Mouse (Mus musculus) megakaryocyte, embryonic 14.5 days (primary cell): ENCODE data around the gene Gtpbp3. TPM values are rescaled to one million over a fixed set of nuclear protein-coding genes. Genes with fewer than 3 reads are reported as not detected.

Source experiments
- H3K27me3 ChIP-seq: replicated peaks from 2 replicates; pipeline ENCODE3; 2012; ENCODE audit warnings: inconsistent platforms
- H3K36me3 ChIP-seq: replicated peaks from 2 replicates; pipeline ENCODE3; 2012; ENCODE audit warnings: low read length, inconsistent platforms, mixed read lengths
- H3K4me1 ChIP-seq: 2 replicates; pipeline ENCODE4 v1.6.1; 2012; ENCODE audit warnings: inconsistent platforms
- H3K4me3 ChIP-seq: replicated peaks from 2 replicates; pipeline ENCODE3; 2012; ENCODE audit warnings: moderate library complexity, mild to moderate bottlenecking, inconsistent platforms
- H3K9me3 ChIP-seq: 2 replicates; pipeline ENCODE4 v1.6.1; 2012; ENCODE audit warnings: inconsistent platforms
- FLI1 ChIP-seq: IDR thresholded peaks from 2 replicates; pipeline ENCODE4 v1.6.1; 2012; ENCODE audit warnings: low read length, inconsistent platforms, mixed read lengths
- GATA1 ChIP-seq: IDR thresholded peaks from 3 replicates; pipeline ENCODE4 v1.6.1; 2012; ENCODE audit warnings: mixed read lengths, low read length, inconsistent platforms, borderline replicate concordance
- polyA plus RNA-seq: library from polyadenylated mRNA; stranded (reverse); fragments of >175 nt; gene quantifications from 2 replicates; pipeline ENCODE4 v1.2.3, GENCODE M21; 2012; ENCODE audit warnings: low replicate concordance; ENCODE audit not compliant: insufficient read depth

Gtpbp3 gene
- polyA plus RNA-seq, 1 experiment: 17.4 TPM

GRCm38 (mm10) chr8:71468916-71469315, 19.0 kb upstream of the Gtpbp3 start, which contains the start of gene Dda1:
TSS of gene Dda1 (plus strand) at chr8:71469199.
- Histone ChIP-seq H3K4me3 (peak within 1 kb of the TSS; percentile 96), H3K36me3 (peaks cover 56% of the 10 kb centered on the region), H3K4me1 (peaks cover 56% of the 10 kb centered on the region), H3K27me3 (no peaks in the 10 kb centered on the region), H3K9me3 (no peaks in the 10 kb centered on the region)
- TF ChIP-seq GATA1 (no peak), FLI1 (no peak)

DNA sequence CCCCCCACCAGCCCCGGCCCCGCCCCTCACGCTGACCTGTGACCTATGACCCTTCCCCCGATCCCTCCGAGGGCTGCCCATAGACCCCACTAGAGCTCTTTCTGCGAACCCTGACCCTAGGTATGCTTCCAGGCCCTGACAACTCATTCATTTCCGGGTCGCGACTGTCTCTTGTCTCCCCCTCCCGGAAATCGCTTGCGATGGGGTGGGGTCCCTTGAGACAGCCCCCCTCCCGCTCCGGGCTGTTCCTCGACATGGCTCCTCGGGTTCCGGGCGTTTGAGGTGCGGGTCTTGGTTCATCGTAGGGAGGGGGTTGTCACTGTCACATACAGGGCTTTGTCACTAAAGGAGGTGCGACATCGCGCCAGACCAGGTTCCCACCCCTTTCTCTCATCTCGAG, 18.5 kb upstream of the Gtpbp3 start:
- no peaks in the 10 kb centered on the region for H3K27me3 ChIP-seq
- H3K36me3 ChIP-seq: peaks cover 61% of the 10 kb centered on the region
- H3K9me3 ChIP-seq: no peaks in the 10 kb centered on the region
- H3K4me1 ChIP-seq: peaks cover 51% of the 10 kb centered on the region
- no peak for TF ChIP-seq GATA1
- TF ChIP-seq FLI1: no peak
- peak overlapping the region; percentile 96 for H3K4me3 ChIP-seq

DNA sequence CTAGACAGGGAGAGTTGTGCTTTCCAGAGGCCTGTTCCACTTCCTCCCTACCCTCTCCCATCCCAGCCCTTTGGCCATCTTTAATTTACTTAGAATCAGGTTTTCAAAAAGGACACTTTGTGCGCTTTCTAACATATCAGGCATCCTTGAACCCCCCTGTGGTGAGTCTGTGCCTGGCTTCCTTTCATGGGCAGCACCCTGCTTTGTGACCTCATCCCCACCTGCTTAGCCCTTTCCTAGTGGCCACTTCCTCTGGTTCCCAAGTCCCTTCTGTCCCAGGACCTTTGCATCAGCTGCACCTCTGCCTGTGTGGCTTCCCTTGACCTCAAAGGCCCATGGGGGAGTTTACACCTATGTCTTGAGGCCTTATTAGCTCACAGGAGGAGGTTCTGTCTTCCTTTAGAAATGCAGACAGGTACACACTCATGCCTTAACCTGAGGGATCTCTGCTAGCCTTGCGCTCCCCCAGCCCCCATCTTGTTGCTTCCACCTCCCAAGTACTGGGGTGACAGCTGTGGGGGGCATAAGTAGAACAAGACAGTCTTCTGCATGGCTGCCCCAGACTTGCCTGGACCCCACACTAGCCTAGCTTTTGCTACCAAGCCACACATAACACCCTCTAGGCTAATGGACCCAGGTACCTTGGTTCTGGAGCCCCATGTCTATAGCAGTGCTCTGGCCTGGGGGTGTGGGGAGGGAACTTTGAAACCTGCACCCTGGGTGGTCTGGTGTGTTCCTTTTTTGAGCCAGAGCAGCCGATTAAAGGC, 17.6 kb upstream of the Gtpbp3 start:
- TF ChIP-seq GATA1: no peak
- no peak for TF ChIP-seq FLI1
- Histone ChIP-seq H3K4me3 (peak overlapping the region; percentile 96), H3K4me1 (peaks cover 52% of the 10 kb centered on the region), H3K36me3 (peaks cover 70% of the 10 kb centered on the region), H3K9me3 (no peaks in the 10 kb centered on the region), H3K27me3 (no peaks in the 10 kb centered on the region)

DNA sequence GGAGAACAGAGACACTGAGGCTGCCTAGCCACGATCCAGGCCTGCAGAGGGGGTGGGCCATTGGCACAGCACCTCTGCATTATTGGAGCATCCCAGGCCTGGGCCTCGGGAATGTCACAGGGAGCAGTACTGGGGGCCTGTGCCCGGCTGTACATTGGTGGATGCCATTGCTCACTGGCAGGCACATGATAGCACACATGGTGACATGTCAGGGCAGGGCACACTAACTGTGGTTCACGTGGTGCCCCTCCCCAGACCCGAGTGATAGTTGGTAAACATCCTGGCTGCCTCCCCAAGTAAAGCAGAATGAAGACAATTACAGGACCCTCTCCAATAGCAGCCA, 17.0 kb upstream of the Gtpbp3 start:
- Histone ChIP-seq H3K9me3 (no peaks in the 10 kb centered on the region), H3K4me3 (peak overlapping the region; percentile 96), H3K27me3 (no peaks in the 10 kb centered on the region), H3K4me1 (peaks cover 52% of the 10 kb centered on the region), H3K36me3 (peaks cover 73% of the 10 kb centered on the region)
- no peak for TF ChIP-seq GATA1
- TF ChIP-seq FLI1: no peak

GRCm38 (mm10) chr8:71471861-71472260, 16.0 kb upstream of the Gtpbp3 start:
- Histone ChIP-seq H3K36me3 (peaks cover 64% of the 10 kb centered on the region), H3K9me3 (no peaks in the 10 kb centered on the region), H3K27me3 (no peaks in the 10 kb centered on the region), H3K4me3 (no peak overlapping the region), H3K4me1 (peaks cover 53% of the 10 kb centered on the region)
- no peak for TF ChIP-seq FLI1

- Histone ChIP-seq H3K4me3 (no peak overlapping the region), H3K36me3 (peaks cover 57% of the 10 kb centered on the region), H3K9me3 (no peaks in the 10 kb centered on the region), H3K4me1 (peaks cover 62% of the 10 kb centered on the region), H3K27me3 (no peaks in the 10 kb centered on the region)
- no peak for TF ChIP-seq FLI1
- no peak for TF ChIP-seq GATA1
Observed at GRCm38 (mm10) chr8:71472601-71473386, 15.1 kb upstream of the Gtpbp3 start.

GRCm38 (mm10) chr8:71474344-71474743, 13.6 kb upstream of the Gtpbp3 start:
- H3K4me1 ChIP-seq: peaks cover 56% of the 10 kb centered on the region
- peaks cover 57% of the 10 kb centered on the region for H3K36me3 ChIP-seq
- TF ChIP-seq FLI1: no peak
- no peak for TF ChIP-seq GATA1
- no peaks in the 10 kb centered on the region for H3K9me3 ChIP-seq
- peaks cover 2% of the 10 kb centered on the region for H3K27me3 ChIP-seq
- no peak overlapping the region for H3K4me3 ChIP-seq

DNA sequence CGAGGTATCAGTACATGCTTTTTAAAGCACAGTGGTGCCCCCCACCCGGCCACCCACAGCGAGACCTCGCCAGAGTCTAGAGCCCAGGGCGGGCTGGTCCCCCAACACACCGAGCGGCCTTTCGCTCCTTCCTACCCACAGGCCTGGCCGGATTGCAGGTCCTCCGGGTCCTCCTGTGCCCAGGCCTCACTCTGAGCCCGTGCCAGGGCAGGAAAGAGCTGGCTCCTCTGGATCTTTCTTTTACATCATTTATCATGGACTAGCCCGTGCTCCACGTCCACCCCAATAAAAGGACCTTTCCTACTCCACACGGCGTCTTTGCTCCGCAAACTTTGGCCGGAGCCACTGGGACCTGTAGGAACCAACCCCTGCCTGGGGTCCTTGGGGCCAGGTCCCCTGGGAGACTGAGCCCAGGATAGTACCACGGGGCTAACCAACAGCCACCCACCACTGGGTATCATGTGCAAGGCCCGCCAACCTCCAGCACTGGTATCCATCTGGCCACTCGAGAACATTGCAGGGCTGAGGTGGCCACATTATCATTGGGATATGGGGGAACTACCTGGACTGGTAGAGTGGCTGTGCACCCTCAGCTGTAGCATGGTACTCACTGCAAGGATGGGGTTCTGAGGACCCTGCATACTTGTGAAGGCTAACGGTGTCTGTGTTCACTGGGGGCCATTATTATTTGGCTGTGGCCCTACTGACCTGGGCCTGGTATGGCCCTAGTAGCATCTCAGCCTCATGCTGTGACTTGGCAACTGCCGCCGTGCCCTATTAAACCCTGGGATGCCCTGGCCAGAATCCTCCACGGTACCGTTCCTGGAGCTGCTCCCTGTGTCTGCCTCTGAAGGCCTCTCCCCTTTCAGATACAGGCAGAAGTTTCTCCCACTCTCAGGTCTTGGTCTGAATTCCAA, 12.9 kb upstream of the Gtpbp3 start:
- H3K36me3 ChIP-seq: peaks cover 57% of the 10 kb centered on the region
- no peak for TF ChIP-seq GATA1
- TF ChIP-seq FLI1: no peak
- peak overlapping the region; percentile 94 for H3K4me3 ChIP-seq
- peaks cover 2% of the 10 kb centered on the region for H3K27me3 ChIP-seq
- H3K4me1 ChIP-seq: peaks cover 50% of the 10 kb centered on the region
- no peaks in the 10 kb centered on the region for H3K9me3 ChIP-seq

GRCm38 (mm10) chr8:71475702-71476075, 12.2 kb upstream of the Gtpbp3 start:
- Histone ChIP-seq H3K36me3 (peaks cover 51% of the 10 kb centered on the region), H3K27me3 (peaks cover 2% of the 10 kb centered on the region), H3K9me3 (no peaks in the 10 kb centered on the region), H3K4me1 (peaks cover 43% of the 10 kb centered on the region), H3K4me3 (peak overlapping the region; percentile 94)
- TF ChIP-seq GATA1 (no peak), FLI1 (no peak)
